Mouse (Mus musculus) neural tube, embryonic 12.5 days (tissue): ENCODE measurements around the gene Olfr221. TPM values are rescaled to one million over a fixed set of nuclear protein-coding genes. Genes with fewer than 3 reads are reported as not detected.
A peak's percentile ranks its signal among the peaks of the same experiment; 100 is the strongest.

Source experiments
- ATAC-seq: fragments of 200-750 bp; cut with Nextera tagmentation; 2 replicates; pipeline ENCODE4 v1.8.0; 2017; ENCODE audit warnings: low read depth, mild to moderate bottlenecking, moderate TSS enrichment, moderate library complexity; ENCODE audit not compliant: low FRiP score
- H3K27ac ChIP-seq: fragments of 300-500 bp; sonication (generic); 2 replicates; pipeline ENCODE4 v1.5.1; 2016
- H3K27me3 ChIP-seq: fragments of 300-500 bp; sonication (generic); replicated peaks from 2 replicates; pipeline ENCODE4 v1.6.1; 2016; ENCODE audit warnings: mild to moderate bottlenecking
- H3K36me3 ChIP-seq: fragments of 300-500 bp; sonication (generic); 2 replicates; pipeline ENCODE4 v1.6.1; 2016; ENCODE audit warnings: mild to moderate bottlenecking
- H3K4me1 ChIP-seq: fragments of 300-500 bp; sonication (generic); 2 replicates; pipeline ENCODE4 v1.6.1; 2016
- H3K4me2 ChIP-seq: fragments of 300-500 bp; sonication (generic); replicated peaks from 2 replicates; pipeline ENCODE4 v1.6.1; 2016; ENCODE audit warnings: mild to moderate bottlenecking
- H3K4me3 ChIP-seq: fragments of 300-500 bp; sonication (generic); 2 replicates; pipeline ENCODE4 v1.5.1; 2016
- H3K9ac ChIP-seq: fragments of 300-500 bp; sonication (generic); 2 replicates; pipeline ENCODE4 v1.6.1; 2016; ENCODE audit warnings: mild to moderate bottlenecking
- H3K9me3 ChIP-seq: fragments of 300-500 bp; sonication (generic); 2 replicates; pipeline ENCODE4 v1.6.1; 2016; ENCODE audit warnings: mild to moderate bottlenecking
- WGBS: fragments of 180-500 bp; shearing (Covaris S2); methylation state at CpG from one replicate; pipeline ENCODE4 v1.1.7; 2016; 5-methylcytosine and 5-hydroxymethylcytosine counted together
- polyA plus RNA-seq: library from polyadenylated mRNA; unstranded; fragments of >200 nt; fragmentation: Nextera tagmentation; extraction: Ambion mirVana; gene quantifications from 2 replicates; pipeline ENCODE4 v1.2.1, GENCODE M21; 2016

Gene Olfr221
- polyA plus RNA-seq, 1 experiment from 2014 or later, result not detected

GRCm38 (mm10) chr14:52009841-52010240, 32.4 kb downstream of the Olfr221 start:
- Histone ChIP-seq H3K4me1 (peaks cover 74% of the 10 kb centered on the region), H3K4me2 (peak overlapping the region; percentile 64), H3K27ac (peak overlapping the region; percentile 75; the same call in 1 of the 2 replicates), H3K9me3 (no peaks in the 10 kb centered on the region), H3K4me3 (peak overlapping the region; percentile 36), H3K27me3 (no peaks in the 10 kb centered on the region), H3K36me3 (peaks cover 40% of the 10 kb centered on the region), H3K9ac (peak overlapping the region; percentile 39)
- WGBS, result 43% methylated on average over 6 of the region's 6 CpGs
- ATAC-seq, result no peak

- ATAC-seq, result no peak
- Histone ChIP-seq H3K9ac (no peak overlapping the region; the same call in 1 of the 2 replicates), H3K36me3 (peaks cover 44% of the 10 kb centered on the region), H3K4me1 (peaks cover 79% of the 10 kb centered on the region), H3K9me3 (no peaks in the 10 kb centered on the region), H3K27me3 (no peaks in the 10 kb centered on the region), H3K4me2 (peak overlapping the region; percentile 64), H3K4me3 (peak overlapping the region; percentile 36; the same call in 1 of the 2 replicates), H3K27ac (no peak overlapping the region)
- 50% methylated on average over 26 of the region's 26 CpGs for WGBS
Measured at GRCm38 (mm10) chr14:52009361-52009760, 32.9 kb downstream of the Olfr221 start.

GRCm38 (mm10) chr14:52008321-52009203, 33.7 kb downstream of the Olfr221 start:
- Histone ChIP-seq H3K27ac (no peak overlapping the region), H3K4me2 (peak overlapping the region; percentile 64), H3K4me1 (peaks cover 87% of the 10 kb centered on the region), H3K4me3 (peak overlapping the region; percentile 7; the same call in 1 of the 2 replicates), H3K9ac (peak overlapping the region; percentile 21; the same call in 1 of the 2 replicates), H3K36me3 (peaks cover 47% of the 10 kb centered on the region), H3K9me3 (no peaks in the 10 kb centered on the region), H3K27me3 (no peaks in the 10 kb centered on the region)
- peak; percentile 22 for ATAC-seq
- WGBS, result 56% methylated on average over 38 of the region's 38 CpGs

GRCm38 (mm10) chr14:52006771-52007170, 35.5 kb downstream of the Olfr221 start:
- no peaks in the 10 kb centered on the region for H3K9me3 ChIP-seq
- H3K9ac ChIP-seq, result no peak overlapping the region
- no peak overlapping the region for H3K4me3 ChIP-seq
- H3K36me3 ChIP-seq, result peaks cover 65% of the 10 kb centered on the region
- ATAC-seq, result no peak
- H3K4me2 ChIP-seq, result no peak overlapping the region; the same call in 1 of the 2 replicates
- H3K4me1 ChIP-seq, result peaks cover 77% of the 10 kb centered on the region
- H3K27ac ChIP-seq, result no peak overlapping the region
- no peaks in the 10 kb centered on the region for H3K27me3 ChIP-seq
- 96% methylated on average over 23 of the region's 23 CpGs for WGBS

- Histone ChIP-seq H3K9ac (no peak overlapping the region), H3K27me3 (no peaks in the 10 kb centered on the region), H3K4me1 (peaks cover 71% of the 10 kb centered on the region), H3K9me3 (no peaks in the 10 kb centered on the region), H3K4me3 (no peak overlapping the region), H3K27ac (no peak overlapping the region), H3K36me3 (peaks cover 66% of the 10 kb centered on the region), H3K4me2 (no peak overlapping the region; the same call in 1 of the 2 replicates)
- ATAC-seq, result no peak
- 81% methylated on average over 8 of the region's 8 CpGs for WGBS
Measured at GRCm38 (mm10) chr14:52006241-52006640, 36.0 kb downstream of the Olfr221 start.

- Histone ChIP-seq H3K9ac (no peak overlapping the region), H3K4me2 (no peak overlapping the region), H3K27me3 (no peaks in the 10 kb centered on the region), H3K36me3 (peaks cover 71% of the 10 kb centered on the region), H3K9me3 (no peaks in the 10 kb centered on the region), H3K4me3 (no peak overlapping the region), H3K4me1 (peaks cover 65% of the 10 kb centered on the region), H3K27ac (no peak overlapping the region)
- no peak for ATAC-seq
- 84% methylated on average over 6 of the region's 6 CpGs for WGBS
Measured at GRCm38 (mm10) chr14:52005616-52006015, 36.6 kb downstream of the Olfr221 start.

GRCm38 (mm10) chr14:52005141-52005540, 37.1 kb downstream of the Olfr221 start:
- H3K27ac ChIP-seq, result 0 out of 2 replicates have a peak overlapping the region, but pooled peaks have one; percentile 37
- H3K9me3 ChIP-seq, result no peaks in the 10 kb centered on the region
- H3K4me3 ChIP-seq, result no peak overlapping the region
- H3K27me3 ChIP-seq, result no peaks in the 10 kb centered on the region
- WGBS, result 68% methylated on average over 7 of the region's 7 CpGs
- no peak overlapping the region for H3K4me2 ChIP-seq
- no peak overlapping the region for H3K9ac ChIP-seq
- H3K4me1 ChIP-seq, result peaks cover 62% of the 10 kb centered on the region
- peaks cover 74% of the 10 kb centered on the region for H3K36me3 ChIP-seq
- ATAC-seq, result no peak

- ATAC-seq, result peak; percentile 74
- peaks cover 51% of the 10 kb centered on the region for H3K4me1 ChIP-seq
- WGBS, result 24% methylated on average over 16 of the region's 16 CpGs
Measured at GRCm38 (mm10) chr14:52003981-52004495, 38.2 kb downstream of the Olfr221 start.

GRCm38 (mm10) chr14:51997483-51997882, 44.8 kb downstream of the Olfr221 start:
- Histone ChIP-seq H3K36me3 (peaks cover 86% of the 10 kb centered on the region), H3K9me3 (no peaks in the 10 kb centered on the region), H3K4me3 (no peak overlapping the region), H3K27ac (no peak overlapping the region), H3K4me1 (no peaks in the 10 kb centered on the region), H3K4me2 (no peak overlapping the region), H3K27me3 (no peaks in the 10 kb centered on the region), H3K9ac (no peak overlapping the region)
- ATAC-seq, result no peak
- 90% methylated on average over 14 of the region's 14 CpGs for WGBS

More at GRCm38 (mm10) chr14:52003981-52004495, 38.2 kb downstream of the Olfr221 start:
- Histone ChIP-seq H3K27ac (peak overlapping the region; percentile 43; the same call in 1 of the 2 replicates), H3K36me3 (peaks cover 80% of the 10 kb centered on the region), H3K4me3 (no peak overlapping the region), H3K4me2 (peak overlapping the region; percentile 49), H3K9me3 (no peaks in the 10 kb centered on the region), H3K27me3 (no peaks in the 10 kb centered on the region), H3K9ac (peak overlapping the region; percentile 38; the same call in 1 of the 2 replicates)

GRCm38 (mm10) chr14:51996866-51997265, 45.4 kb downstream of the Olfr221 start:
- no peak for ATAC-seq
- WGBS, result 79% methylated on average over 17 of the region's 17 CpGs
- H3K4me1 ChIP-seq, result no peaks in the 10 kb centered on the region
- no peak overlapping the region for H3K4me3 ChIP-seq
- no peak overlapping the region for H3K27ac ChIP-seq
- H3K9me3 ChIP-seq, result no peaks in the 10 kb centered on the region
- peaks cover 86% of the 10 kb centered on the region for H3K36me3 ChIP-seq
- no peaks in the 10 kb centered on the region for H3K27me3 ChIP-seq
- H3K4me2 ChIP-seq, result no peak overlapping the region
- H3K9ac ChIP-seq, result no peak overlapping the region

- Histone ChIP-seq H3K4me2 (no peak overlapping the region), H3K36me3 (peaks cover 89% of the 10 kb centered on the region), H3K4me1 (no peaks in the 10 kb centered on the region), H3K4me3 (no peak overlapping the region), H3K9me3 (no peaks in the 10 kb centered on the region), H3K9ac (no peak overlapping the region), H3K27ac (no peak overlapping the region), H3K27me3 (no peaks in the 10 kb centered on the region)
- 90% methylated on average over 13 of the region's 13 CpGs for WGBS
- ATAC-seq, result no peak
Measured at GRCm38 (mm10) chr14:51996231-51996841, 45.9 kb downstream of the Olfr221 start.
